In the genomic region with DNA sequence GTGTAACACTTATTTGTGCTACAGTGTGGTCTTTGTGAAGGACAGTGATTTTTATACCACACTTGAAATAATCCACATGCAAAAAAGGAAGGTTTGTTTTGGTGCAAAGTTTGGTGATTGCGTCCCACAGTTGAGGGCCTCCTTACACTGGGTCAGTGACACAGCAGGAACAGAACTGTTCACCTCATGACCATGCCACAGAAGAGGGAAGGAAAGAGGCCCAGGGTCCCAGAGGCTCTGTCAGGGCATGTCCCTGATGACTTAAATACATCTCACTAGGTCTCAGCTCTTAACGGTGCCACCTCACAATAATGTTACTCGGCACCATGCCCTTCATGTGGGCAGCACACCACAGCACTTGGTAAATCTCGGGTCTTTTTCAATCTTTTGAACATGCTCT, we compare ENCODE assay signal across 26 mouse cellular contexts. TPM values are rescaled to one million over a fixed set of nuclear protein-coding genes. Genes with fewer than 3 reads are reported as not detected.
A peak's percentile ranks its signal among the peaks of the same experiment; 100 is the strongest.
DNase-seq lines count a peak whose midpoint lies in the region; ATAC-seq and TF ChIP-seq lines count a peak whose summit lies in the region.
"Had no signal": no experiment of that assay in that cellular context is flagged by ENCODE, and none has a peak within 500 bp of the region (broad histone marks: within the 10 kb centered on the region; RNA-seq: fewer than 3 reads in every experiment).

No protein-coding gene starts in this region.

- H3K36me3 ChIP-seq in megakaryocyte, embryonic 14.5 days (replicated peaks; ENCODE audit: low read length): peaks cover 41% of the 10 kb centered on the region
- H3K36me3 ChIP-seq in ES-Bruce4 (ENCODE audit: control insufficient read depth, insufficient read depth, low read length, poor library complexity, severe bottlenecking): peaks cover 26% of the 10 kb centered on the region
- peaks cover 27% of the 10 kb centered on the region for H3K36me3 ChIP-seq in kidney, embryonic 15.5 days

- H3K27me3 ChIP-seq in megakaryocyte, embryonic 14.5 days (replicated peaks): no peaks in the 10 kb centered on the region
- no peaks in the 10 kb centered on the region for H3K27me3 ChIP-seq in ES-Bruce4 (ENCODE audit: control insufficient read depth, insufficient read depth, low read length, poor library complexity, severe bottlenecking)
- peaks cover 4% of the 10 kb centered on the region; the same call in 1 of the 2 replicates for H3K27me3 ChIP-seq in kidney, embryonic 15.5 days

- TF ChIP-seq EP300 in ES-Bruce4 (IDR thresholded peaks at IDR 0.05; ENCODE audit: insufficient read depth, low read depth, low read length): no peak

- no peak overlapping the region for H3K4me2 ChIP-seq in kidney, embryonic 15.5 days
- H3K4me2 ChIP-seq: embryonic facial prominence, embryonic 13.5 days; embryonic facial prominence, embryonic 15.5 days; forebrain, embryonic 12.5 days had no signal

- 96% methylated on average over 4 of the region's 4 CpGs for WGBS in kidney, embryonic 15.5 days

- H3K27ac ChIP-seq in ES-Bruce4 (ENCODE audit: insufficient read depth, low read length): no peak overlapping the region
- H3K27ac ChIP-seq in kidney, embryonic 15.5 days: no peak overlapping the region
- H3K27ac ChIP-seq: embryonic facial prominence, embryonic 13.5 days; embryonic facial prominence, embryonic 15.5 days; forebrain, embryonic 10.5 days; forebrain, embryonic 12.5 days had no signal

- H3K9ac ChIP-seq in ES-Bruce4 (ENCODE audit: low read depth, poor library complexity, severe bottlenecking): 0 out of 2 replicates have a peak overlapping the region, but pooled peaks have one; percentile 21
- H3K9ac ChIP-seq in kidney, embryonic 15.5 days: no peak overlapping the region
- H3K9ac ChIP-seq: embryonic facial prominence, embryonic 13.5 days; embryonic facial prominence, embryonic 15.5 days; forebrain, embryonic 12.5 days had no signal

- peak; percentile 57 for DNase-seq in adipocyte (ENCODE audit: low spot score)
- DNase-seq in layer of hippocampus, postnatal 10 days (ENCODE audit: low spot score in 2 of 2): no peak
- DNase-seq in left cerebral cortex, adult 8-10 months (ENCODE audit: low spot score in 2 of 2): no peak
- DNase-seq: adrenal gland, adult 2 months; adrenal gland, postnatal 10 days; adrenal gland, postnatal 25 days; cerebellum, adult 11-12 months; cerebellum, adult 2 months; cerebellum, adult 9-11 months; cerebellum, postnatal 14 days; cerebellum, postnatal 36 days; embryo, embryonic 11 days had no signal

- peak overlapping the region; percentile 1 for H3K4me3 ChIP-seq in megakaryocyte, embryonic 14.5 days (replicated peaks)
- no peak overlapping the region for H3K4me3 ChIP-seq in ES-Bruce4 (ENCODE audit: low read depth, low read length)
- no peak overlapping the region for H3K4me3 ChIP-seq in kidney, embryonic 15.5 days (replicated peaks)
- H3K4me3 ChIP-seq: embryonic facial prominence, embryonic 13.5 days; embryonic facial prominence, embryonic 15.5 days; erythroblast, embryonic 14.5 days; forebrain, embryonic 10.5 days; forebrain, embryonic 12.5 days had no signal

- no peak for TF ChIP-seq CTCF in ES-Bruce4 (IDR thresholded peaks at IDR 0.05; ENCODE audit: low read depth, low read length)

- H3K4me1 ChIP-seq in megakaryocyte, embryonic 14.5 days: peaks cover 22% of the 10 kb centered on the region
- H3K4me1 ChIP-seq in ES-Bruce4 (ENCODE audit: control insufficient read depth, insufficient read depth, low read length): no peaks in the 10 kb centered on the region
- H3K4me1 ChIP-seq in kidney, embryonic 15.5 days: peaks cover 5% of the 10 kb centered on the region; the same call in 1 of the 2 replicates
- H3K4me1 ChIP-seq: embryonic facial prominence, embryonic 13.5 days; embryonic facial prominence, embryonic 15.5 days had no signal

- ATAC-seq in megakaryocyte, adult 5-6 weeks (ENCODE audit: poor library complexity, severe bottlenecking): no peak
- no peak for ATAC-seq in kidney, embryonic 15.5 days (replicated peaks; ENCODE audit: low FRiP score)
- ATAC-seq: activated CD4-positive, CD25-positive, alpha-beta regulatory T cell, adult 4 months; forebrain, embryonic 14.5 days; forebrain, embryonic 16.5 days; Patski had no signal

- no peak for TF ChIP-seq POLR2A in ES-Bruce4 (IDR thresholded peaks at IDR 0.05; ENCODE audit: insufficient read depth, low read length)

- no peaks in the 10 kb centered on the region for H3K9me3 ChIP-seq in megakaryocyte, embryonic 14.5 days
- H3K9me3 ChIP-seq in ES-Bruce4 (replicated peaks; ENCODE audit: control insufficient read depth, insufficient read depth, low read length, poor library complexity, severe bottlenecking): no peaks in the 10 kb centered on the region
- H3K9me3 ChIP-seq in kidney, embryonic 15.5 days (replicated peaks): no peaks in the 10 kb centered on the region
- H3K9me3 ChIP-seq: embryonic facial prominence, embryonic 13.5 days; embryonic facial prominence, embryonic 15.5 days; forebrain, embryonic 12.5 days; G1E had no signal

RNA-seq across cellular contexts. Expression of gene Hacd2, which starts 3.1 kb away (rescaled TPM):
- polyA plus RNA-seq in megakaryocyte, embryonic 14.5 days (2012; ENCODE audit: insufficient read depth, low replicate concordance): 8.7 and 58.7 TPM in 2 replicates
- total RNA-seq in megakaryocyte, adult 5-6 weeks (2015): 60.5 and 61.3 TPM in 2 replicates
- 7.6 and 12.4 TPM in 2 replicates for total RNA-seq in megakaryocyte, adult 5-6 weeks (2017)
- polyA plus RNA-seq in ES-Bruce4 (2011; ENCODE audit: insufficient read depth, insufficient read length, low read depth, missing spikeins): 85.0 and 87.6 TPM in 2 replicates
- total RNA-seq in layer of hippocampus, postnatal 10 days (2021): 10 to 100 TPM; 28.2 to 34.2 TPM
- 10 to 100 TPM; 26.1 to 37.7 (median 30.3) TPM for total RNA-seq in left cerebral cortex, adult 8-10 months (2022)
- 103 and 108 TPM in 2 replicates for polyA plus RNA-seq in kidney, embryonic 15.5 days (2015; fragmentation: Nextera tagmentation; extraction: Ambion mirVana)
